Mouse (Mus musculus) MEL-GATA-1-ER (cell line): ENCODE data around the gene Pidd1.

Experiments
- DNase-seq: peaks from one replicate; pipeline ENCODE4 v3.0.0-alpha.2; 2012; ENCODE audit warnings: low read depth; ENCODE audit errors: extremely low read depth

Pidd1 gene

DNA sequence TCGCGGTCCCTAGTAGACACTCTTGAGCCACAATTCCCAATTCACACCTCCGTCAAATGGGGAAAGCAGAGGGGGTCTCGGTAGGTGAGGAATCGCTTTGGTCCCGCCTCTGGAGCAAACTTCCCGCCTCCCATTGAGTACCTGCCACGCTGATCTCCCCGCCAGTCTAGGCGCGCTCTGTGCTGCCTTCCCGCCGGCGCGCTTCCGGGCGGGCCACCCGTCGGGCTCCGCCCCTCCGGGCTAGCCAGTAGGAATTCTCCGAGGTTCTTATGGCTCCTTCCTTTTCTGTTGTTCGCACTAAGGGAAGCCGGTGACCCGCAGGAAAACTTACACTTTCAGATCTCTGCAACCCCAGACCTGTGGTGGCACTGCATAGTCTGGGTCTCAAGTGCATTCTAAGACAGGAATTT lies at the start of gene Pidd1:
Gene Pidd1 (minus strand): TSS at position 198 of the 410 bp plus-strand sequence.
- DNase-seq, result peak; percentile 65

GRCm38 (mm10) chr7:141492738-141493137 lies 48.9 kb upstream of the Pidd1 start:
- DNase-seq, result no peak

- no peak for DNase-seq
These were observed 47.3 kb upstream of the Pidd1 start for GRCm38 (mm10) chr7:141491151-141491550.

DNA sequence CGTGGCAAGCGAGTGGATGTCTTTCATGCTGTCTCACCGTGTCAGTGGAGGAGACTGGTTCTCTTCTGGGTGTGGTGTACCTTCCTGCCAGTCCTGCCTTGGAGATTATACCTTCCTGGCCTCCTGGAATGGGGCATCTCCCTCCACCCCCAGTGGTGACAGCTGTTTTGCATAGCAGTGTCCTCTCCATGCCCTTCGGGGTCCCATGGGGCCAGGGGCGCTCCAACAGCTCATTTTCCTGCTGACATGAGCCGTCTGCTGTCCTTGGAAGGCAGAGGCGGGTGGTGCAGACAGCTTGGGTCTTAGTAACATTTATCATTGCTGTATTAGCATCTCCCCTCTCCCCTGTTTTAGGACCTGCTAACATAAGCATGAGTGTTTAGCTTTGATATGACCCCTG lies 43.3 kb upstream of the Pidd1 start:
- DNase-seq, result no peak

- DNase-seq, result no peak
These were observed 42.4 kb upstream of the Pidd1 start for GRCm38 (mm10) chr7:141486239-141486638.

DNA sequence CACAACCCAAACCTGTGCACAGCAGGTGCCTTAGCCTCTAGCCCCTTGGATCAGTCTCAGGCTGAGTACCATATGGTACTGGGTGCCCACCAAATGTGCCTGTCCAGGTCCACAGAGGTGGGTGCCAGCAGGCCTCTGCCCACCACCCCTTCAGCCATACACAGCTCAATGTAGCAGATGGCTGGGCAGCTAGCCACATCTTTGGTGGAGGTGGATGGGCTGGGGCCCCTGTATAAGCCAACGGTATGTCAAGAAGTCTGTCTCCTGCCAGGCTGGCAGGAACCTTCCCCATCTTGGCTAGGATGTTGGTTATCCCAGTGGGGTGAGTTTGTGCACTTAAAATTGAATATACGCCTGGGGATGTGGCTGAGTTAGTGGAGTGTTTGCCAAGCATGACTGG lies 41.8 kb upstream of the Pidd1 start:
- DNase-seq, result no peak

- DNase-seq, result no peak
These were observed 41.4 kb upstream of the Pidd1 start for GRCm38 (mm10) chr7:141485186-141485585.

DNA sequence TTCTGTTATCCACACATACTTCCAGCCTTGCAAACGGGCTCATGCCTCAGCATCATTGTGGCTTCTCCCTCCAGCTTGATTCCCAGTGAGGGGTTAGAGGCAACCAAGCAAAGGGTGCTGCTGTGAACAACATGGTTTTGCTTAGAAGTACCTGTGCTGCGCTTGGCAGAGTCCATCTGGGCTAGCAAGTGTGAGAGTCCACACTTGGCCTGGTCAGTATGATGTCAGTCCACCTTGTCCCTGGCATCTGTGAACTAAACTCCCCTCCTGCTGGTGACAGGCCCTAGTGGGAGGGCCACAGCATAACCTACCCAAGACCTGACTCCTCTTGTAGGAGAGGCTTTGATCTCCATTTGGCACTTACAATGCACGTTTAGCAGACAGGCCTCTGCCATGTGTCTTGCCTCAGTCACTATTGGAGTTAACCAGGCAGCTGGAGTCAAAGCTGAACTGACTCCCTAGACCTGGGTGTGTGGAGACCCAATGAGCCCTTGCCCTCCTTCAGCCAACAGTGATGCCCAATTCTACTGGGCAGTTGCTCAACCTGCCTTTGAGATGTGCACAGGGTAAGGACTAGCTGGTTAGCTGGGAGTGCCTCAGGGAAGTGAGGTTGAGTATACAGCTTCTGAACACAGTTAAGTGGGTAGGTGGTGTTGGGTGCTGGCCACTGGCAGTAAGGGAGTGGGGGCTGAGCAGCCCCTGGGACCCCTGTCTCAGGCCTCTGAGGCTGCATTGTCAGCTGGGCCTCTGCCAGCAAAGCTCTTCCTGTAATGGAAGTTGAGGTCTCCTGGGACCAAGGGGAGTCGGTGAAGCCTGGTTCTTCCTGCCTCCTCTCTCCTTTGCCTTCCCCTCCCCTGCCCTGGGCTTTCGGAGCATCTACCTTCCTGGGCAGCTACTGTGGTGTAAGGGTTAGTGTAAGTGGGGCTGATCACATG lies 40.6 kb upstream of the Pidd1 start:
- DNase-seq, result no peak

GRCm38 (mm10) chr7:141483114-141483653 lies 39.4 kb upstream of the Pidd1 start:
- no peak for DNase-seq

DNA sequence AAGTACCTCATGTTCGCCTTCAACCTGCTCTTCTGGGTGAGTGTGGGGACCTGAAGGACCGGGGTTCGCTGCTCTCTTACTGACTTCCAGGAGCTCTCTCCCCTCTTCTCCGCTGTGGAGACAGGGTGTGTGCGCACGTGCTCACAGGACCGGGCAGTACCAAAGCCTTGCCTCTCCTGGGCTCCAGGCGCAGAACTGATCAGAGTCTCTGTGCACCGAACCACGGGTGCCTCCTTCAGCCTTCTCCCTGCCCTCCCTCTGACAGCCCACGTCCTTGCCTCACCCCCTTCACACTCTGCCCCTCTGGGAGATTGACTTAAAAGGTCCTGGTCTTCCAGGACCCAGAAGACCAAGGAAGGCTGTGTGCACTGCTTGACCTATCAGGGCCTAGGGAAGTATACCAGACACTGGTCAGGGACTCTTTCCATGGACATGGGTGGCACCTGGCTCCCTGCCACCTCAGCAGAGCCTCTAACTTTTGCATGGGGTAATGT lies 38.8 kb upstream of the Pidd1 start:
- no peak for DNase-seq

- no peak for DNase-seq
These were observed 37.9 kb upstream of the Pidd1 start for GRCm38 (mm10) chr7:141481498-141482401.

DNA sequence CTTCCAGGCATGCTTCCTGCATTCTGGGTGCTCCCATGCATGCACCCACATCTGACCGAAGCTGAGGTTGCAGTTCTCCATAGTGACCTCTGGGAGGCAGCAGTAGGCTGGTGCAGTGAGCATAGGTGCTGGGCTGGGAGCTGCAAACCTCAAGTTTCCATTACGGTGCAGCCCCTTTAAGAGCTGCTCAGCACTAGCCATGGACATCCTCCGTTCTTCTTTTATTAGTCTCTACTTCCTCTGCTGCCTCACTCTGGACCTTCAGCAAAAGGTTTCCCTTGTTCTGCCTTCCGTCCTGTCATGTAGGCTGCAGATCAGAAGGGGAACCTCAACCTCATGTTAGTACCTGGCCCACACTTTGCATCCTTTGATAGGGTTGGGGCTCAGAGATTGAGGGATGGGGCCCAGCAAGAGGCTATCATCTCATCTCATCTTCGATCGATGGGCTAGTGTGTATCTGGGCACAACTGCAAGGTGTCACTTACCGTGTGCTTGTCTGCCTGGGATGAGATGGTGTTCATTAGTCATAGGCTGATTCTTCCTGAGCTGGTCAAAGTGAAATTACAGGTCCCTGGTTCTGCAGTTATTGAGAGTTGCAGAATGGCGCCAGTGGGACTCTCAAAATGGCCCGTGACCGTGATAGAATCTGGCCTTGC lies 37.1 kb upstream of the Pidd1 start:
- DNase-seq, result no peak

DNA sequence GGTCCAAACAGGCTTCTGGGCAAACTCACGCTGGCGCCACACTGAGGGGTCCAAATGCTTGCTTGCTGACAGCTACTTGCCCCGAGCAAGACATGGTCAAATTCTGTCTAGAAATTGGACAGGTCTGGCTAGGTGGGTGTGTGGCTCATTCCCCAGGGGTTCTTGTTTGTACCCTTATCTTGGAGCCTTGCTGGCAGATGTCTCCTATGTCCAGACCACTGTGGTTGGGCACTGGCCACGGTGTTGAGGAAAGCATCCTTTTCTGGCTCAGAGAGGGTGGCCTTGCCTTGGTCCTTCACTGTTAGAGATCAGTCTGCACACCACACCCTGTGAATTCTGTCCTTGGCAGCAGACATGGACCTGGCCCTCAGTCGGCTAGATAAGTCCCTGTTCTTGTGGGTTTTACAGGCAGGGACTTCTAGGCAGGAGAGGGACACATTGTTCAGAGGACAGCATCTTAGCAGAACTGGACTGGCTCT lies 34.5 kb upstream of the Pidd1 start:
- no peak for DNase-seq

DNA sequence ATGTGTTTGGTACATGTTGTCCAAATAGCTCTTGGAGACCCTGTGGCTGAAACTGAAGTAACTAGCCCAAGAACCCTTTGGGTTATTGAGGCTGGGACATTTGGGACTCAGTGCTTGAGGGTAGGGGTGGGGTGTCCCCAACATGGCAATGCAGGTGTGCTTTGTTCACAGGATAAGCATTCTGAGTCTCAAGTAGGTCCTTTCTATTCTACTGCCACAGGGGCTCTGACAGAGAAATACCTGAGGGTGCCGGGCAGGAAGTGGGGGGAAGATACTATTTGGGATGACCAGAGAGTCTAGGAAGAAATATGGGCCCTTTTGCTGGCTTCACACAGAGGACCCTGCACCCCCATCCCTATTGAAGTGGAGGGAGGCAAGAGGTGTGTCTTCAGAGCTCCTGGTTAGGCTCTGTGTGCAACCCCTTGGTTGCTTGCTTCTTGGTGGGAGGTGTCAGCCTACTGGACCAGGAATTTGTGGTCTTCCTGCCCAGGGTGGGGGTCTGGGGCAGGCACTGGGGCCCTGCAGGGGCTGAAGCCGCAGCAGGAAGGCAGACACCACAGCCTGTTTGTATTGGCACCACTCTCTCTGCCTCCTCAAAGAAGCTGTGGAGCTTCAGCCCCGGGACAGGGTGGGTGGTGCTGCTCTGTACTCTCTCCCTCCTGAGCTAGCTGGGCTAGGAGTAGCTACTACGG lies 33.9 kb upstream of the Pidd1 start:
- DNase-seq, result no peak

GRCm38 (mm10) chr7:141476981-141477370 lies 33.2 kb upstream of the Pidd1 start:
- DNase-seq, result no peak

DNA sequence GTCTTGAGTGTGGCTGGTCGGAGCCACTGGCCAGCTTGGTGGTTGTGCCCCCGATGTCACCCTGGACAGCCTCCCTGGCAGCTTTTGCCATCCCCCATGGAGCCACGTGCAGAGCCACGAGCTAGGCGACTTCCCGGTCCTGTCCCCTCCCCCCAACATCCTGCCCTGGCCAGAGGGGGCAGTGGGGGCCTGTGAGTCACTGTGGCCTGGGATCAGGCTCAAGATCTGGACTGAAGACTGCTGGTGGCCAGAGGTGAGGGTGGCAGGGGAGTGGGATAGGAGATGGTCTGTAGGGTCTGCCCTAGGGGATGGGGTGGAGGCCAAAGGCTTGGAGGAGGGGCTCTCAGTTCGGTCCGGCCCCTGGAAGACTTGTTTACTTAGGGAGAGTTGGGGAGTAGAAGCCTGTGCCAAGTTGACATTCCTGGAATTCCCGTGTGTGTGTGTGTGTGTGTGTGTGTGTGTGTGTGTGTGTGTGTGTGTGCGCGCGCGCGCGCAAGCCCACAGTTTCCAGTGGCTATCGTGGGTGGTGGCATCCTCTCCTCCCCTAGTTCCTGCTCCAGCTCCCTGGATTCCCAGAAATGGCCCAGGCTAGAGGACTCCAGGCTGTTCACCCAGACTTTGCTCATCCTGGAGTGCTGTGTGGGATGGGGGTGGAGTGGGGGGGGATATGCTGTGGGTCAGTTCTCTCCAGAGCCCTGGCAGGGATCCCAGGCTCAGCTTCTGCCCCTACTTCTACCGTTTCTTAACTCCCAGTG lies 32.6 kb upstream of the Pidd1 start:
- no peak for DNase-seq

DNA sequence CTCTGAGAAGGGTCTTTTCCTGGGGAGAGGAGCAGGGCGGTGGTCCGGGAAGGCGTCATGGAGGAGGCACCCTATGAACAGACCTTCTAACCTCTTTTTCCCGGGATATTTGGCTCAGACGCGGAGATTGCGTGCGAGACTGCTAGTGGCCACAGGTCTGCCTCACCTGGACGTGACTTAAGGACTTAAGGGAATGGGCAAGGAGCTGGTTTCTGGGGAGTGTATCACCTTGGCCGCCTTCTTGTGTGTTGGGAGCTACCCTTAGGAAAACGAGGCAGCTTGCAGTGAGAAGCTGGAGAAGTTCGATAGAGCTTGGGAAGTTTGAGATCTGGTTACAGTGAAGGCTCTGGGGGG lies 32.0 kb upstream of the Pidd1 start:
- DNase-seq, result no peak

GRCm38 (mm10) chr7:141475011-141475804 lies 31.4 kb upstream of the Pidd1 start, which contains the start of the genes Polr2l and Tspan4:
Gene Polr2l, minus strand, starts transcription at chr7:141475132.
Gene Tspan4, plus strand, starts transcription at chr7:141475240.
- DNase-seq, result no peak

DNA sequence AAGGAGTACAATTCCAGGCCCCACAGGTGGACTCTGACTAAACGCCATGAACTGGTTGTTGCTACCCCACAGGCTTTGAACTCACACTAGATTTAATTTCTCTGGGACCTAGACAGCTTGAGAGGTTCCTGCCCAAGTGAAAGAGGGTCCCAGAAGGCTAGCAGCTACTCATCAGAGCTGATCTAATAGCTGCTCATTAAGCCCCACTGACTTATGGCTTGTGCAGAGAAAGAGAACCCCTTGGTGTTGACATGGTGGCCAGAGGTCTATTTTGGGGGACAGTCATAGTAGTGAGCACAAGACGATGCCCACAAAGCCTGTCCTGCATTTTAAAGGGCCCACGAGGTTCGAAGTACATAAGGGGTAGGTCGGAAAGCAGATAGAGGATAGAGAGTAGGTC lies 30.3 kb upstream of the Pidd1 start:
- DNase-seq, result no peak
